Mouse (Mus musculus) G1E (cell line): ENCODE measurements around the gene Skiv2l.

Experiments used
- CTCF ChIP-seq: IDR thresholded peaks from 2 replicates; pipeline ENCODE4 v1.5.1; 2012; ENCODE audit warnings: low read depth, low read length, inconsistent platforms, mixed read lengths
- GATA1 ChIP-seq: IDR thresholded peaks from 2 replicates; pipeline ENCODE4 v1.6.1; 2012; ENCODE audit warnings: borderline replicate concordance, low read length, inconsistent platforms, mixed read lengths
- GATA2 ChIP-seq: IDR thresholded peaks from 2 replicates; pipeline ENCODE4 v1.6.1; 2012; ENCODE audit warnings: low read depth, low read length, inconsistent platforms, borderline replicate concordance
- POLR2AphosphoS5 ChIP-seq: IDR thresholded peaks from 2 replicates; pipeline ENCODE4 v1.6.1; 2012; ENCODE audit warnings: low read depth, low read length, inconsistent platforms; ENCODE audit not compliant: insufficient replicate concordance
- TAL1 ChIP-seq: conservative IDR thresholded peaks from 2 replicates; pipeline ENCODE4 v1.6.1; 2012; ENCODE audit warnings: low read depth, low read length, inconsistent platforms, mixed read lengths

- TF ChIP-seq TAL1 (no peak), CTCF (no peak), GATA1 (no peak), POLR2AphosphoS5 (no peak), GATA2 (no peak)
Measured at GRCm38 (mm10) chr17:34896366-34896765, 46.4 kb upstream of the Skiv2l start.
